Mouse (Mus musculus) right cerebral cortex, adult 18-20 months (tissue): ENCODE data around the gene Tmem198.

Experiments used
- DNase-seq: peaks from one replicate; pipeline ENCODE4 v3.0.0; 2022; ENCODE audit warnings: mixed read lengths

The Tmem198 gene

GRCm38 (mm10) chr1:75490785-75491551 lies 11.6 kb downstream of the Tmem198 start:
- DNase-seq: no peak

- DNase-seq: no peak
Measured at GRCm38 (mm10) chr1:75492579-75493170, 13.3 kb downstream of the Tmem198 start.

- peak; percentile 60 for DNase-seq
Measured at GRCm38 (mm10) chr1:75494878-75495548, 15.7 kb downstream of the Tmem198 start.

- no peak for DNase-seq
Measured at GRCm38 (mm10) chr1:75498897-75499296, 19.6 kb downstream of the Tmem198 start.

- DNase-seq: no peak
Measured at GRCm38 (mm10) chr1:75499441-75499840, 20.1 kb downstream of the Tmem198 start.

- DNase-seq: no peak
Measured at GRCm38 (mm10) chr1:75501905-75502304, 22.6 kb downstream of the Tmem198 start.

GRCm38 (mm10) chr1:75502945-75503650 lies 23.8 kb downstream of the Tmem198 start:
- DNase-seq: no peak

GRCm38 (mm10) chr1:75503651-75503980 lies 24.3 kb downstream of the Tmem198 start:
- DNase-seq: no peak

- peak; percentile 71 for DNase-seq
Measured at GRCm38 (mm10) chr1:75504256-75505045, 25.1 kb downstream of the Tmem198 start.

GRCm38 (mm10) chr1:75505159-75505955 lies 26.0 kb downstream of the Tmem198 start:
- peak; percentile 89 for DNase-seq

- DNase-seq: peak; percentile 51
Measured at GRCm38 (mm10) chr1:75505956-75506831, 26.9 kb downstream of the Tmem198 start, which contains the start of gene Obsl1. Obsl1 (minus strand) TSS chr1:75506452.

GRCm38 (mm10) chr1:75507006-75507405 lies 27.7 kb downstream of the Tmem198 start, which contains the start of gene Inha:
Inha (plus strand) TSS chr1:75507077.
- DNase-seq: no peak

- DNase-seq: no peak
Measured at GRCm38 (mm10) chr1:75509586-75509985, 30.3 kb downstream of the Tmem198 start.

GRCm38 (mm10) chr1:75510154-75510553 lies 30.8 kb downstream of the Tmem198 start:
- DNase-seq: no peak

GRCm38 (mm10) chr1:75511437-75512210 lies 32.3 kb downstream of the Tmem198 start:
- no peak for DNase-seq

- no peak for DNase-seq
Measured at GRCm38 (mm10) chr1:75512550-75512949, 33.2 kb downstream of the Tmem198 start.

GRCm38 (mm10) chr1:75516703-75517380 lies 37.5 kb downstream of the Tmem198 start:
- no peak for DNase-seq

- DNase-seq: no peak
Measured at GRCm38 (mm10) chr1:75517984-75518383, 38.7 kb downstream of the Tmem198 start.

GRCm38 (mm10) chr1:75518427-75518826 lies 39.1 kb downstream of the Tmem198 start:
- no peak for DNase-seq
